Mouse (Mus musculus): ENCODE data around the gene Aoc1. TPM values are rescaled to one million over a fixed set of nuclear protein-coding genes. Genes with fewer than 3 reads are reported as not detected.
"Not testable (repeated sequence)": the region's sequence is repeated elsewhere in the genome, so short reads cannot be mapped to it uniquely, and the experiment has no call there.

The Aoc1 gene
- polyA plus RNA-seq, 1 experiment from 2014 or later: not detected

- not testable (repeated sequence) for H3K27me3 ChIP-seq (ENCODE audit: control insufficient read depth, insufficient read depth, low read length); H3K36me3 ChIP-seq (ENCODE audit: control insufficient read depth, insufficient read depth, low read length); H3K4me3 ChIP-seq (ENCODE audit: low read depth, low read length); H3K9ac ChIP-seq (ENCODE audit: low read length); H3K4me2 ChIP-seq; H3K4me1 ChIP-seq (ENCODE audit: control insufficient read depth, insufficient read depth, low read length); H3K27ac ChIP-seq (ENCODE audit: low read depth, low read length); H3K9me3 ChIP-seq (ENCODE audit: control insufficient read depth, low read length)
- 0% methylated on average over 1 of the region's 1 CpGs for WGBS
- ATAC-seq (ENCODE audit: low FRiP score) (0 out of 2 replicates have a peak, but pooled peaks have one; percentile 52), DNase-seq (ENCODE audit: low spot score, missing footprints) (peak; percentile 94)
These were observed 6.2 kb upstream of the Aoc1 start for GRCm38 (mm10) chr6:48866355-48866950.

GRCm38 (mm10) chr6:48867158-48867557, 5.5 kb upstream of the Aoc1 start:
- 29% methylated on average over 4 of the region's 4 CpGs for WGBS
- H3K4me3 ChIP-seq (ENCODE audit: low read depth, low read length): no peak overlapping the region
- no peaks in the 10 kb centered on the region for H3K36me3 ChIP-seq (ENCODE audit: control insufficient read depth, insufficient read depth, low read length)
- no peak for DNase-seq (ENCODE audit: low spot score, missing footprints)
- H3K4me1 ChIP-seq (ENCODE audit: control insufficient read depth, insufficient read depth, low read length): peaks cover 8% of the 10 kb centered on the region
- no peaks in the 10 kb centered on the region for H3K27me3 ChIP-seq (ENCODE audit: control insufficient read depth, insufficient read depth, low read length)
- H3K4me2 ChIP-seq: no peak overlapping the region
- no peak overlapping the region for H3K27ac ChIP-seq (ENCODE audit: low read depth, low read length)
- ATAC-seq (ENCODE audit: low FRiP score): peak; percentile 63
- H3K9ac ChIP-seq (ENCODE audit: low read length): no peak overlapping the region
- no peaks in the 10 kb centered on the region for H3K9me3 ChIP-seq (ENCODE audit: control insufficient read depth, low read length)

GRCm38 (mm10) chr6:48869774-48870173, 2.9 kb upstream of the Aoc1 start:
- Histone ChIP-seq H3K36me3 (ENCODE audit: control insufficient read depth, insufficient read depth, low read length) (no peaks in the 10 kb centered on the region), H3K9me3 (ENCODE audit: control insufficient read depth, low read length) (no peaks in the 10 kb centered on the region), H3K4me2 (no peak overlapping the region), H3K9ac (ENCODE audit: low read length) (no peak overlapping the region), H3K4me1 (ENCODE audit: control insufficient read depth, insufficient read depth, low read length) (peaks cover 8% of the 10 kb centered on the region), H3K27me3 (ENCODE audit: control insufficient read depth, insufficient read depth, low read length) (no peaks in the 10 kb centered on the region), H3K4me3 (ENCODE audit: low read depth, low read length) (no peak overlapping the region), H3K27ac (ENCODE audit: low read depth, low read length) (no peak overlapping the region)
- 86% methylated on average over 2 of the region's 2 CpGs for WGBS
- ATAC-seq (ENCODE audit: low FRiP score): no peak
- no peak for DNase-seq (ENCODE audit: low spot score, missing footprints)

- no peak overlapping the region for H3K4me2 ChIP-seq
- no peaks in the 10 kb centered on the region for H3K9me3 ChIP-seq (ENCODE audit: control insufficient read depth, low read length)
- ATAC-seq (ENCODE audit: low FRiP score) (no peak), DNase-seq (ENCODE audit: low spot score, missing footprints) (no peak)
- no peak overlapping the region for H3K9ac ChIP-seq (ENCODE audit: low read length)
- H3K27ac ChIP-seq (ENCODE audit: low read depth, low read length): no peak overlapping the region
- 79% methylated on average over 4 of the region's 4 CpGs for WGBS
- no peaks in the 10 kb centered on the region for H3K27me3 ChIP-seq (ENCODE audit: control insufficient read depth, insufficient read depth, low read length)
- no peaks in the 10 kb centered on the region for H3K4me1 ChIP-seq (ENCODE audit: control insufficient read depth, insufficient read depth, low read length)
- no peaks in the 10 kb centered on the region for H3K36me3 ChIP-seq (ENCODE audit: control insufficient read depth, insufficient read depth, low read length)
- H3K4me3 ChIP-seq (ENCODE audit: low read depth, low read length): no peak overlapping the region
These were observed 1.9 kb downstream of the Aoc1 start for GRCm38 (mm10) chr6:48874576-48874975.

GRCm38 (mm10) chr6:48875515-48875914, 2.8 kb downstream of the Aoc1 start:
- Histone ChIP-seq H3K27ac (ENCODE audit: low read depth, low read length) (no peak overlapping the region), H3K4me3 (ENCODE audit: low read depth, low read length) (no peak overlapping the region), H3K27me3 (ENCODE audit: control insufficient read depth, insufficient read depth, low read length) (no peaks in the 10 kb centered on the region), H3K9ac (ENCODE audit: low read length) (no peak overlapping the region), H3K4me2 (no peak overlapping the region), H3K9me3 (ENCODE audit: control insufficient read depth, low read length) (no peaks in the 10 kb centered on the region), H3K4me1 (ENCODE audit: control insufficient read depth, insufficient read depth, low read length) (no peaks in the 10 kb centered on the region), H3K36me3 (ENCODE audit: control insufficient read depth, insufficient read depth, low read length) (no peaks in the 10 kb centered on the region)
- 84% methylated on average over 6 of the region's 6 CpGs for WGBS
- ATAC-seq (ENCODE audit: low FRiP score): no peak
- DNase-seq (ENCODE audit: low spot score, missing footprints): no peak

- Histone ChIP-seq H3K4me1 (ENCODE audit: control insufficient read depth, insufficient read depth, low read length) (no peaks in the 10 kb centered on the region), H3K27ac (ENCODE audit: low read depth, low read length) (no peak overlapping the region), H3K4me3 (ENCODE audit: low read depth, low read length) (no peak overlapping the region), H3K36me3 (ENCODE audit: control insufficient read depth, insufficient read depth, low read length) (no peaks in the 10 kb centered on the region), H3K9me3 (ENCODE audit: control insufficient read depth, low read length) (no peaks in the 10 kb centered on the region), H3K9ac (ENCODE audit: low read length) (no peak overlapping the region), H3K4me2 (no peak overlapping the region), H3K27me3 (ENCODE audit: control insufficient read depth, insufficient read depth, low read length) (no peaks in the 10 kb centered on the region)
- no peak for ATAC-seq (ENCODE audit: low FRiP score)
- 64% methylated on average over 5 of the region's 5 CpGs for WGBS
- no peak for DNase-seq (ENCODE audit: low spot score, missing footprints)
These were observed 3.9 kb downstream of the Aoc1 start for GRCm38 (mm10) chr6:48876510-48877135.

DNA sequence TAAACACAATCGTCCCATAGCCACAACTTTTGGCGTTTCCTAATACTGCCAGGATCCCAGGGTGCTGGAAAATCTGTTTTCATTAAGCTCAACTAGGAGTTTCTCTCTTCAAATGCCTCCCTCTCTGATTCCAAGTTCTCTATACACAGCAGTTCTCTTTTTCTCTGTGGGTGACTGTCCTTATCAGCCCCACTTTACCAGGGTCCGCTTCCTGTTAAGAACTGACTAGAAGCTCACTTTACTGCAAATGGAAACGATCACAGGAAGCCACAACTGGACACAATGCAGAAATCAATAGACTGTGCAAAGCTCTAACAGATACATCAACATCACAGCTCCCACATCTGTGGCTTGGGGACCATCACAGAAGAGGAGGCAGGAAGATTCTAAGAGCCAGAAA, 21.5 kb downstream of the Aoc1 start:
- Histone ChIP-seq H3K4me3 (ENCODE audit: low read depth, low read length) (no peak overlapping the region), H3K27me3 (ENCODE audit: control insufficient read depth, insufficient read depth, low read length) (no peaks in the 10 kb centered on the region), H3K4me2 (no peak overlapping the region), H3K4me1 (ENCODE audit: control insufficient read depth, insufficient read depth, low read length) (no peaks in the 10 kb centered on the region), H3K36me3 (ENCODE audit: control insufficient read depth, insufficient read depth, low read length) (no peaks in the 10 kb centered on the region), H3K9ac (ENCODE audit: low read length) (no peak overlapping the region), H3K9me3 (ENCODE audit: control insufficient read depth, low read length) (no peaks in the 10 kb centered on the region), H3K27ac (ENCODE audit: low read depth, low read length) (no peak overlapping the region)
- ATAC-seq (ENCODE audit: low FRiP score) (no peak), DNase-seq (ENCODE audit: low spot score, missing footprints) (no peak)
- WGBS: 70% methylated on average over 4 of the region's 4 CpGs

DNA sequence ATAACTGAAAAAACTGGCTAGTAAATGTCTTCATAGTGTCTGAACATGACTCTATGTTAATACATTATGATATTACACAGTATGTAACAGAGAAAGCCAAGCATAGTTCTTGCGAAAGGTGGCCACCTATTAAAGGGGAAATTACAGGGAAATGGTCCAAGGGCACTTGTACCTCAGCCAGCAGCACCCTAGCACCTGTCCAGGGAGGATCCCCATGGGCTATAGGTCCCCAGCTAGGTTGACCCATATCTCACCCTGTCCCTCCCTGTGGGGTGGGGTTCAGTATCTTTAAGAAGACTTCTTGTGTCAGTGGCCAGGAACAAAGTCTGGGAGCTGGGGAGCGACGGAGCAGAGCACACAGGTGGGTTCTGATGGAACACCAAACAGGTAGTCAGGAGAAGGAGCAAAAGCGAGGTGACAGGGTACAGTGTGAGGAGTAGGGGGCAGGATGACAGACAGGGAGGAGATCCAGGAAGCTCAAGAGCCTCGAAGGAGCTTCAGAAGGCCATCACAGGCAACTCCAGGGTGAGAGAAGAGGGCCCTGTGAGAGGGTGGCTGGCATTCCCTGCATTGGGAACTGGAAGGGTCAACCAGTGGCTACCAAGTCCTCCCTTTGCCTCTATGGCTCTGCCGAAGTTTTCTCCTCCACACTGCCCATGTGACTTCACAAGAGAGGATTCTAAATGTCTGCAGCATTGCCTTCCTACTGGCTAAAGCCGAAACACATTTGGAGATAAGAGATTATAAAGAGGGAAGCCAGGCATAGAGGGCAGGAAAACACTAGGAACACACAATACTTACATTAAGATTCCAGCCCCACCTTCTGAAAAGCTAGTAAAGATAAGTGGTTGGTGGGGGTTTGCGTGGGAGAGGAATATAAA, 22.5 kb downstream of the Aoc1 start:
- Histone ChIP-seq H3K4me1 (ENCODE audit: control insufficient read depth, insufficient read depth, low read length) (no peaks in the 10 kb centered on the region), H3K27me3 (ENCODE audit: control insufficient read depth, insufficient read depth, low read length) (no peaks in the 10 kb centered on the region), H3K9me3 (ENCODE audit: control insufficient read depth, low read length) (no peaks in the 10 kb centered on the region), H3K9ac (ENCODE audit: low read length) (no peak overlapping the region), H3K27ac (ENCODE audit: low read depth, low read length) (no peak overlapping the region), H3K4me2 (no peak overlapping the region), H3K36me3 (ENCODE audit: control insufficient read depth, insufficient read depth, low read length) (no peaks in the 10 kb centered on the region), H3K4me3 (ENCODE audit: low read depth, low read length) (no peak overlapping the region)
- ATAC-seq (ENCODE audit: low FRiP score) (no peak), DNase-seq (ENCODE audit: low spot score, missing footprints) (no peak)
- WGBS: 86% methylated on average over 8 of the region's 8 CpGs

- 87% methylated on average over 5 of the region's 5 CpGs for WGBS
- Histone ChIP-seq H3K36me3 (ENCODE audit: control insufficient read depth, insufficient read depth, low read length) (no peaks in the 10 kb centered on the region), H3K27ac (ENCODE audit: low read depth, low read length) (no peak overlapping the region), H3K4me1 (ENCODE audit: control insufficient read depth, insufficient read depth, low read length) (no peaks in the 10 kb centered on the region), H3K9me3 (ENCODE audit: control insufficient read depth, low read length) (no peaks in the 10 kb centered on the region), H3K9ac (ENCODE audit: low read length) (no peak overlapping the region), H3K4me2 (no peak overlapping the region), H3K4me3 (ENCODE audit: low read depth, low read length) (no peak overlapping the region), H3K27me3 (ENCODE audit: control insufficient read depth, insufficient read depth, low read length) (no peaks in the 10 kb centered on the region)
- ATAC-seq (ENCODE audit: low FRiP score) (no peak), DNase-seq (ENCODE audit: low spot score, missing footprints) (no peak)
These were observed 23.2 kb downstream of the Aoc1 start for GRCm38 (mm10) chr6:48895941-48896340.

All from midbrain, embryonic 11.5 days (tissue).